Mouse (Mus musculus) urinary bladder, postnatal 36 days (tissue): Measurements from ENCODE around the gene Slc25a26.

Experiments used
- DNase-seq, 2 experiments: peaks; one replicate each; pipeline ENCODE4 v3.0.0; 2022; ENCODE audit warnings: low spot score in 2 of 2, mixed read lengths in 1 of 2

Gene Slc25a26

DNA sequence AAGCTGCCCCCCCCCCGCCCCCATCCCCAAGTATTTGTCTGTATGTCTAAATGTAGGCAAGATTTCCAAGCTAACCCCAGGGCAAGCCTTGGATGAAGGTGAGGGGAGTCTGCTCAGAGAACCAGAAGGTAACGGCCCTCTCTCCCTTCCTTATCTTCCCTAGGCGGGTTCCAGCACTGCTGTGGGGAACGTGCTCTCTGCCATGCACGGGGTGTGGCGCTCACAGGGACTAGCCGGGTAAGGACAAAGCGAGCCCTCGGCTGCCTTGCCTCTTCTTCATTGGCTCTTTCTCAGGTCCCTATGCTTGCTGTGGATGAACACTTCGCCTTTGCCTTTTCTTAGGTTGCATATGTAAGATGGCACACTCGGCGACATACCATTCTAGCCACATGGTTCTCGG, 98.9 kb downstream of the Slc25a26 start:
- DNase-seq: no peak

DNA sequence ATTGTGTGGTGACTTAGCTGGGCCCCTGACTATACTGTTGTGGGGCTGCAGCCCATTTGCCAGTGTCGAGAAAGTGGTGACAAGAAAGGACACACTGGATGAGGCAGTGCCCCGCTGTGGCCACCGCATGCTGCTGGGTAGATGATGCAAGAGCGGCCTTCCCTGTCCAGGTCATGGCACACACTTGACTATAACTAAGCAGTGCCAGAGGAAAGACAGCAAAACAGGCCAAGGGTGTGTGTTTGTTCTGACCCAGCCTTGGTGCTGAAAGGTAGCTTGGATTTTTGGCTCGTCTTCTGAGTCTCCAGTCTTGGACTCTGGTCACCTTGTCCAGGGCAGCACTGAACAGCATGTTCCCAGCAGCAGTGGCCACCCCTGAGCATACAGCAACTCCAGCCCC, 101.0 kb downstream of the Slc25a26 start:
- peak in 1 of 2 experiments; percentile 17 for DNase-seq

DNA sequence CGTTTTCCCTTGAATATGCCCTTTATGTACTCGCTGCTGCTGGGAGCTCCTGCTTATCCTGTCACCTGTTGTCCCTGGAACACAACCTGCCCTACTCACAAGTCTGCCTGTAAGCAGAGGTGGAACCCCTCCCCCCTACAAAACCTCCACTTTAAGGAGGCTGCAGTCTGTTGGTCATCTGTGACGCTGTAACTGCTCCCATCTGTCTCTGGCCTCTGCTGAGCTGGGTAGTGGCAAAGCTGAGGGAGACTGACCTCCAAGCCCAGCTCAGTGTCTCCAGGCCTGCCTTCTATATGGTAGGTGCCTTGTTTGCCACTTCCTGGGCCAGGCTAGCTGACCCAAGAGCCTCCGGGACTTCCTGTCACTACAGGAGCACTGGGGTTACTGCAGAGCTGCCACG, 101.7 kb downstream of the Slc25a26 start:
- DNase-seq: no peak

DNA sequence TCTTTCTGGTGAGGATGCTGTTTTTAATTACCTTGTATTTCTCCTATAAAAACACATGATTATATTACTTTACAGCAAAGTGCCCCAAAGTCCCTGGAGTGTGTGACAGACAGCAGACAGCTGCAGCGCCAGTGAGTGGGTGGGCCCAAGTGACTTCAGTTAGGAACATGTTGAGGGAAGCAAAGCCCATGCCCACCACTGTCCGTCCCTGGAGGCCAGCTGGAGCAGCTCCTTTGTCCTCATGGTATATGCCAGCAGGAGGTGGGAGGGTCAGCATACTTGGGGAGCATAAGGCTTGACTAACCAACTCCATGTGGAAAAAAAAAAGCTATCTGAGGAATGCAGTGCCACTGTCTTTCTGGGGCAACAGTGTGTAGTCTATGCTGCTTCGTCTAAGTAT, 103.9 kb downstream of the Slc25a26 start:
- no peak for DNase-seq

DNA sequence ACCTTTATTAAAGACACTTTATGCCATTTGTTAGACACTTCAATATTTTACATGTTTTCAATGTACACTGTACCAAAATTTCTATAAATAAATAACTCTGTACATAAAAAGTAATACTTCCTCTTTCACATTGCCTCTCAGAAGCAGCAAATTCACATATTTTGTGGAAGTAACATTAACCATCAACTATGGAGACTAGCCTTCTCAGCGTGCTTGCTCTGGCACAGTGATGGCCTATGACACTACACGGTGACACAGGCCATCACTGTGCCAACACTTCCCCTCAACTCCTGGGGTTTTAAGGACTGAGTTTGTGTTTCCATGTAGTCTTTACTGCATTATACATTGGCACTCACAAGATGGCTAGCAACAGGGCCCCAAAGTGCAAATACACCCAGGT, 104.4 kb downstream of the Slc25a26 start:
- no peak for DNase-seq

DNA sequence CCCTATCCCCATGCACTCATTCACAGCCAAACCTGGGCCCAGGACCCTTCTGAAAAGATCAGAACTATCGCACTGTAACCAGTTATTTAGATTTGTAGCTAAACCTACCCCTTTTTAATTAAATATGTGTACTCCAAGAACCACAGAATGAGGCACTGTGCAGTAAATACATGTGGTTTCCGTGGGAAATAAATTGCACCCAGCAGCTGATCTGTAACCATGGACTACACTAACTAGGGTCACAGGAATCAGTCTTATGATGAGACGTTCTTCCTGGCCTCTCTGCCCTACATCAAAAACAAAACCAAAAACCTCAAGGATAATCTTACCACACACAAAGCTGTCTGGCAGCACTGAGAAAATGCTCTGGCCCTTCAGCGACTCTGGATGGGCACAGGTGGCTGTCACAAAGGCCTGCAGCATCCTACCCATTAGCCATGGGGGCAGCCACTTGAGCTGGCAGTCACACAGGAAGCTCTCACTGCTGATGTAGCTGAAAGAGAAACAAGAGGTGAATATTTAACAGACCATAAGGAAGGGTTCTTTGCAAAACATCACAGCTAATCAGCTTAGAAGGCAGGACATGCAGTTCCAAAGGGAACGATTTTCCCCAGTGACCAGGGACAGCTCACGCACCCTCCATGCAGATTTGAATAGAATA, 113.2 kb downstream of the Slc25a26 start:
- DNase-seq: no peak

DNA sequence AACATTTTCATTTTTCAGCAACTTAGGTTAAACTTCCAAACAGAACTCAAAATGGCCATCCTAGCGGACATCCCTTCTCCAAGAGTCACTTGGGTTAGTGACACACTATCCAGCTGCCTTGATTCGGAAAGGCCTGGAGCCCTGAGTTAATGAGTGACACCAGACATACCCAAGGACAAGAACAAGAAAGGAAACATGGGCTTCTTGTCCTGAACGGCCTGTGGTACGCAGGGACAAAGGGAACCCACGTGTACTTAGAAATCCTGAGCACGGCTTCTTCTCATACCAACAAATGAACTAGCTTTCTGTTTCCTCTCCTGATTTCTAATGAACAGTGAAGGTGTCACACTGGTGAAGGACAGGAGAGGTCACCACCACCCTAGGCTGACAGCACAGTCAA, 114.2 kb downstream of the Slc25a26 start:
- no peak for DNase-seq

DNA sequence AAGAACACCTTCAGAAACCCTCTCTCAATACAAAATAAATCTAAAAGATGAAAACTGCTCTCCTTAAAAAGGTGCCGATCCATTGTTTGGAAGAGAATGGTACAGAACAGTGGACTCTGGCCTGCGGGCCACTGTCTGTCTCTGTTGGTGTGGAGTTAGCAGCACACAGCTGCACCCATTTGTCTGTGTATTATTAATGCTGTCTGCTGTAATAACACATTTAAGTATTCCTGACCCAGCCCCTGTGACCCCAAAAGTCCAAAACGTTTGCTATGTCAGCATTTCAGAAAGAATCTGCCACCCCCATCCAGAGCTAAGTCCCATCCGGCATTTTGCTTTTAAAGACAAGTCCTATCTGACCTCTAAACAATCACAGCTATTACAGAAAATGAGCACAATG, 115.8 kb downstream of the Slc25a26 start:
- DNase-seq: no peak

DNA sequence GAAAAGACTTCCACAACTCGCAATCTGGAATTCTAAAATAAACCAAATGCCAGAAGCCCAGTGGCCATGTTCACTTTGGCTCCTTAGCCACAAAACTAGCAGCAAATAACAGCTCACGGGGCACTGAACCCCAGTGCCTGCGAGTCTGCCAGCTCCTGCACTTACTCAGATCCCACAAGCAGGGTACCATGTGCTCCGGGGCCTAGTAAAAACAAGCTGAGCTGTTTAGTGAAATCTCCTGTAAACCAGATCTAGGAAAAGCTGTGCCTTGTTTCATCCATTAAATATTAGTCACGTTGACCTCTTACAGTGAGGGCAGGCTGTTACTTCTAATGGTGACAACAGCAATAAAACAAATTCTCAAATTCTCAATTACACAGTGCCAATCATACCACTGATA, 118.5 kb downstream of the Slc25a26 start:
- DNase-seq: no peak

DNA sequence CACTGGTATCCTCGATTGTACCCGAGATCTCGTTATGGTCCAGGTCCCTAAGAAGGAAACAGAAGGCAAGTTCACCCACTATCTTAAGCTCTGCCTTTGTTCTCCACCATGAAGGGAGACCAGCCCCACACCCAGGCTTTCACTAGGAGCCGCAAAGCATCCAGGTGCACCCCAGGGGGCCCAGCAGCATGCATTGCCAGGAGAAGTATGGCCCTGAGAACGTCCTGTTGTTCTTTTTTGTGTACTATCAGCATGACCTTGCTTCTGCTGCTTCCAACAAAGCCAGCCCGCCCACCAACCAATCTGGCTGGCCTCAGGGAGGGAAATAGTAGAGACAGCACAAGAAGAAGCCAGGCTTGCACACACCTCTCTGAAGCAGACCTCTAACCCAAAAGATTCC, 120.2 kb downstream of the Slc25a26 start:
- DNase-seq: no peak

DNA sequence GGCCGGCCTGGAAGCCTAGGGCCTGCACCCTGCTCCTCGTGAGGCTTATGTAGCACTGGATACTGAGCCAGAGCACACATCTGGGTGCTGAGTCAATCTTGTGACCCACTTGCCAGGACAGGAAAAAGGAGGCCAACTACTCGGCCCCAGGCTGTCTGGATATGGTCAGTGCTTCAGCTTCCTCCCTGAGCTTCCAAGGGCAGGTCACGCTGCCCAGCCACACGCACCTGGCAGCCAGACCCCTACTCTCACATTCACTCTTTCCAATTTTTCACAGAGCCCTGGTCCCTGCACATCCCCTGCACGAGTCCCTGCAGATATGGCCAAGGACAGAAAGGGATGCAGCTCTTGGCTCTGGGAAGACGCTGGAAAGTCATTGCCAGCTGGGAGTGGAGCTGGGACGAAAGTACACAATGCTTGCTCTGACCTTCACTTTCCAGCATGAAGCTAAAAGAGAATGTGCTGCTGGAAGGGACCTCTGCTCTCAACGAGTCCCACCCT, 120.7 kb downstream of the Slc25a26 start:
- DNase-seq: peak; percentile 14 to 47

DNA sequence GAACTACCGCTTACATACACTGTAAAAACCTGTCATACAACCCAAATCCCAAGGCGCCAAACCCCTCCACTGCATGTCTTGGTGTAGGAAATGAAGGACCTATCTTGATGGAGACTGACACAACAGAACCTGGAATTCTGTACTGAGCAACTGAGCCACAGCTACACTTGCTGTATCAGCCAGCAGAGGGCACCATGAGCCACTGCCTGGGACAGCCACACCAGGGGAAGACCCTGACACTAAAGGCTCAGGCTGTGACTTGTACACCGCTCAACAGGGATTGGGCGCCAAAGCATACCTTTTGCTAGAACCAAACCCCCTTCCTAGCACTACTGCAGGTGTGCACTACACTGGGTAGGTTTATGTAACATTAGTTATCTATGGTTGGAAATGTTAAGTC, 122.9 kb downstream of the Slc25a26 start:
- DNase-seq: peak; percentile 37 to 50

DNA sequence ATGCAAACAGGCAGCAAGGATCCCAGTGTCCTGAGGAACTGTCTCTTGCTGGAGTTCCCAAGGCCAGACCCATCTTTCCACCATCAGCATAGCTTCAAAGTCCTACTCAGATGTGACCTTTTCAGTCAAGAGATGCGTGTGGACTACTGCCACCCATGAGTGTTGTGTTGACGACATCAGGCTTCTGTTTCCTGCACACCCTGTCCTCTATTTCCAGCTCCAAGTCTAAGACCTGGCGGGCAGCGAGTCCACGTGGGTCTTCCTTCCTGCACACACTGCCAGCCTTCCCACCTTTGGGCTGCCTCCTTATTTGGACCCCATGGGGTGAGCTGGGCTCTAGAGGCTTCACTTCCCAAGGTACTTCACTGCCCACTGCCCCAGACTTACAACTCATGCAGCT, 124.4 kb downstream of the Slc25a26 start:
- DNase-seq: no peak

DNA sequence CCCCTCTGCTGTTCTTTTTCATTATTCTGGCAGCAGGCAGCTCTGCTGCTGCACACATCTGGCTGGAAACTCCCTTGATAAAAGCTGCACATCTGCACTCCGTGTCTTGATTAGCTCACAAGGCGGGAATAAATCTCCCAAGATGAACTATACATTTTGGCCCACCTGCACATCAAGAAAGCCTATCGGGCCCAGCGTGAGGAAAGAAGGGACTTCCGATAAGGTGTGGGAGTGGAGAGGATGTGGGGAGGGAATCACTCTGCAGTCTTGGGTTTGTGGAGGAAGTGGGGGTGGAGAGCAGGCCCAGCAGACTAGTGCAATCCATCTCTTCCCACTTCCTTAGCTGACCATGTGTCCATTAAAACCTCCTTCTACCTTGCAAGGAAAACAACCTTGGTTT, 125.8 kb downstream of the Slc25a26 start:
- no peak for DNase-seq

DNA sequence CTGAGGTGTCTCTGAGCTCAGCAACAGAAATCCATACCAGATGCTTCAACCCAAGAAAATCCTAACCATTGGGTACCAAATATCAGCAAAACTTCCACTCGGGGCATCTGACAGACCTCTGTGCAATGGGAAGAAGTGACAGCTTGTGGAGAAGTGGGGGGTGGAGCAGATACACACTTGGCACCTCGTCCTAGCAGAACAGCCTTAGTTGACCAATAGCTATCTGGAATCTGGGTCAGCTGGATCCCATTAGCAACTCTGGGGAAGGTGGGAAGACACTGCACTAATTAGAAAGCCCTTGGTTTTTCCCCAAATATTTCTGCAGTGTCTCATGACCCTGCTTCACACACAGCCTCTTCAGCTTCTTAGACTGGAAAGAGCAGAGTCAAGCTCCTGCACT, 126.7 kb downstream of the Slc25a26 start:
- DNase-seq: no peak

DNA sequence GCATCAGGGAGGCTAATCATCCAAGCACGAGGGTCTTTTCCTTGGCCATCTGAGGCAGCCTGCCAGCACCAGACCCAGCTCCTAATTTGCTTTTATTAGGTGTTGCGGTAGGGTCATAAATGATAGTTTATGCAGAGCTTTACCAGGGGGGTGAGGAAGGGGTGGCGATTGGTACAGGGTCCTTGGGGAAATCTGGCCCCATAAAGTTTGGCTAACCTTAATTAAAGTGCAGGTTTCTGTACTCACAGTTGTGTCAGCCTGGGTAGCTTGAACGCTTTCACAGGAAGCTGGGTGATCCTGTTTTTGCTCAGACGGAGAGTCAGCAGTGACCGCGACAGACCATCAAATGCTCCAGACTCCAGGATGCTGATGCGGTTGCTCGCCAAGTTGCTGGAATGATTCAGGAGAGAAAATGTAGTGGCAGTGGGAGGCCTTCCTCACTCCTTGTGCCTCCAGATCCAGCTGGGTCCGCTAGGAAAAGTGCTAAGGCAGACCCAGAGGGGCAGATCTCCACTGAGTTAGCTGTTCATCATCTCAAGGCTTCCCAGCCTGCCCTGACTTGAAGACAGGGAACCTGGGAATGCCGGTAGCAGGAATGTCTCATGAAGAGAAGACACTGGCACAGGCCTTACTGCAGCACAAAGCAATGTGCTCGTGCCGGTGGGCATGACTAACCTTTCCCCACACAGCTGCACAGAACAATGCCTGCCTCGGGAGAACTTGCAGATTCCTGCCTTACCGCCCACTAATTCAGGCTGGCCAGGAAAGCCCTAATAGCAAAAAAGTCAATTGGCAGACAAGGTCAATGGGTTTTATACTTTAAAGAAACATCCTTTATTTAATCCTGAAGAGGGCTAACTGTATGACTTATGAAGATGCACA, 127.8 kb downstream of the Slc25a26 start:
- no peak for DNase-seq

DNA sequence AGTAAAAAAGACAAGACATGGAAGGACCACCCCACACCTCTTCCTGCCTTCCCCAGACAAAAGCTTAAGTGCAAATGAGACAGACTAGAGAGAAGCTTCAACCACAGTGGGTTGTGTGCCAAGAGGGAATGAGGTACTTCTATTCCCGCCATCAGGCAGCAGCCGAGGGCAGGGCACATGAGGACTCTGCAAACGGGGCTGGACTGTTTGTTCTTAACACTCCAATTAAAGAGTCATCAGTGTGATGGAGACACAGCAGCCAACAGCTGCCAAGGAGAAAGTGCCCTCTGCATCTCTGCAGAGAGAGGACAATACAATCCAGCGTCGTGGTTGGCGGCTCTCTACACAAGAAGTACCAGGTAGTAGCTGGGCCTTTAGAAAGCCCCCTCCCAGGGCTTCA, 128.7 kb downstream of the Slc25a26 start:
- DNase-seq: no peak

DNA sequence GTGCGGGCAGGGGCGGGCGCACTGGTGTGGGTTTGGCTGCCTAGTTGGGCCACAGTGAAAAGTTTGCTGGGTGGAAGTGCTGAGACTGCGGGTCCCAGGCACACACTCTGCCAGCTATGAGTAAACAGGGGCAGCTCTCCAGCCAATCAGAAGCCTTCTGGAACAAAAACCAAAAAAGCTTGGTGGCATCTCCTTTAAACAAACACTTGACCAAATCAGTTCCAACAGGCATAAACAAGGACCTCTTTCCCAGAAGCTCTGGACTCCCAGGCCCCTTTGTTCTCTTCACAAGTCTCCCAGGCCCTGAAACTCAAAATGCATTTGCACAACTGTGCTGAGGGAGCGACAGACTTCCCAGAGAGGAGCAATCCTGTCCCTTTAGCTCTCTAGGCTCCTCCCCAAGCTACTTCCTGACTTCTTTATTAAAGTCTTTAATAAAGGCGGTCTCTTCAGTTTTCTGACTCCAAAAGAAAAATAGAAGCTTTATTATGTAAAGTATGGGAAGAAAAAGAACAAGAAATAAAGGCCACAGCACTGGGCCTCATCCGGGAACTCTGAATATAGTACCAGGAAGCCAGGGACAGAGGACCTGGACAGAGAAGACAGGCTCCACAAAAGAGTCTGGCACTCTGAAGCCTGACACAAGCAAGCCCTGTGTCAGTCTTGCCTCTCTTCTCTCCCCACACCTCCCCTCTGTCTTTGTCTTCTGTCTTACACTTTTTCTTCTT, 131.1 kb downstream of the Slc25a26 start:
- DNase-seq: no peak

DNA sequence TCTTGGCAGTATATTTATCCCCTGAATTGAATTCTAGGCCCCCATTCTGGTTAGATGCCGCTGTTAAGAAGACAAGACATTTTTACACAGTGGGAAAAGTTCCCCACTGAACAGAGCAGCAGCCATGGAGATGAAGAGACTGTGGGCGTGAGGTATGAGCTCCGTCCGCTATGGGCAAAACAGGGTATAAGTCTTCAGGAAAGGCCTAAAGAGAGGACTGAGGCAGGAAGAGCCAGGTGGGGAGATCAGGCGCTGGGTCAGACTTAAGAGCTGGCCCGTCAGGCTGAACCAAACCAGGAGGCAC, 131.6 kb downstream of the Slc25a26 start:
- no peak for DNase-seq

DNA sequence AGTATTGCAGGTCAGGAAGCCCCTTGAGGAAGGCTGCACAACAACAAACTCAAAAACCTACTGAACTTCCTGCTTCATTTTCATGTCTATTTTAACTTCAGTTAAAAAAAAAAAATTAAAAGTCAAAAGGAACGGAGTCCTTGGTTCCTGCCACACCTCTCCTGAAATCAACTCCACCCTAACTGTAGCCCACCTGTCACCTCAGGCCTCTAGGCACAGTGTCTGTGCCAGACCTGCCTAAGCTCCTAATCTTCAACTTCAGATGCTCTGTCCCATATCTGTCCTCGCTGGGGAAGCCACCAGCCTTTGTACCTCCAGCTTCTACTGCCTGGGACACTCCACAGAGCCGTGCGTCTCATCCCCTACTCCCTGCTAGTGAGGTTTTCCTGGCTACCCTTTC, 134.1 kb downstream of the Slc25a26 start:
- DNase-seq: no peak

DNA sequence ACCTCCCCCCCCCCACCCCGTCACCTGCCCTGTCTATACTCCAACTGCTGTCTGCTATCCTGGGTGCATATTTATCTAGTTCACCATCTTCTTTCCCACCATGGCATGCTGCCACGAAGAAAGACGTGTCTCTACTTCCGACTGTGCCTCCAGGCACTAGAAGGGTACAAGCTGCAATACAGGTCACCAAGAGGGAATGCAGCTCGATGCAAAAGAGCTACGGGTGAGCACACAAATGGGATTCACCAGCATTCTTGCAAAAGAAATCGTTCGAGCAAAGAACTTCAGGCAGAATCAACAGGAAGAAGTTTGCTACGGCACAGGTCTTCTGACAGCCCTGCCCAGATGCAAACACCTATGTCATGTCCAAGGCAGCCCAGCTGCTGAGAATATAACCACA, 134.6 kb downstream of the Slc25a26 start:
- no peak for DNase-seq

DNA sequence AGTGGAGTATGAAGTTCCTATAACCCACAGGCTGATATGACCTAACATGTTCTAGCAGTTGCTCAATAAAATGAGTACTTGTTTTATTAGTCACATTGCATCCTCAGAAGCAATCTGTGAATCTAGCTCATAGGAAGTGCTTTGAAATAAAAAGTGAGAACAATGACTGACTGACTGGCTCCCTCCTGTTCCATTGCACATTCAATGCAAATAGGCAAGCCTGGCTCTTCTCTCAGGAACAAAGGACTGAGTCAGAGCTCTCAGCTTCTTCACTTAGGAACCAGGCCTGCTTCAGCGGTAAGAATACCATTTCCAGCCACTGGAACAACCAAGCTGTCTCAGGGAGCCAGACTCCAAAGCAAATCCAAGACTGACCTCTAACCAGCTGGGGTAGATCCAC, 135.2 kb downstream of the Slc25a26 start:
- no peak for DNase-seq

DNA sequence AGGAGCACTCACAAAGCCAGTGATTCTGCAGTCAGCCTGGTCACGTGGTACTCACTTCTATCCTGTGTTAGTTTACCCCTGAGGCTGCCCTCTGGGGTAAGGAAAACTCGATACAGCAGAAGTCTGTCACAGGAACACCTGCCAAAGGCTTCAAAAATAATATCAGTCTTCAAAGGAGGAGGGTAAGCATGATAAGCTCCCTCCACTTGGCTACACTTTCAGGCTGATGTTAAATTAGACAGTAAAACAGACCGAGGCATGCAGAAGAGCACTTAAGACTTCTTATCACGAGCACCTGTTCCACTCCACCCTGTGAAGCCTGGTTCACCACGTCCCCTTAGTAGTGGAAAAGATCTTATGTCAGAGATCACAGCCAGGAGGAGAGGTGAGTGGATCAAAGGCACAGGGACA, 136.9 kb downstream of the Slc25a26 start:
- DNase-seq: no peak
